Mouse (Mus musculus): ENCODE measurements around the gene Ltbp4. TPM values are rescaled to one million over a fixed set of nuclear protein-coding genes. Genes with fewer than 3 reads are reported as not detected.
A peak's percentile ranks its signal among the peaks of the same experiment; 100 is the strongest.

The Ltbp4 gene
- polyA plus RNA-seq, 1 experiment, result 71.2 TPM

GRCm38 (mm10) chr7:27329981-27330380, 7.5 kb downstream of the Ltbp4 start:
- WGBS, result 33% methylated on average over 17 of the region's 17 CpGs
- DNase-seq (ENCODE audit: low read depth, low spot score), result no peak

- no peak for DNase-seq (ENCODE audit: low read depth, low spot score)
- WGBS, result 10% methylated on average over 45 of the region's 45 CpGs
Measured at GRCm38 (mm10) chr7:27329326-27329947, 8.1 kb downstream of the Ltbp4 start.

GRCm38 (mm10) chr7:27328648-27329047, 8.8 kb downstream of the Ltbp4 start:
- WGBS, result 19% methylated on average over 16 of the region's 16 CpGs
- no peak for DNase-seq (ENCODE audit: low read depth, low spot score)

- 88% methylated on average over 11 of the region's 11 CpGs for WGBS
- no peak for DNase-seq (ENCODE audit: low read depth, low spot score)
Measured at GRCm38 (mm10) chr7:27328161-27328560, 9.3 kb downstream of the Ltbp4 start.

GRCm38 (mm10) chr7:27327500-27327899, 10.0 kb downstream of the Ltbp4 start:
- 94% methylated on average over 8 of the region's 8 CpGs for WGBS
- DNase-seq (ENCODE audit: low read depth, low spot score), result no peak

- DNase-seq (ENCODE audit: low read depth, low spot score), result no peak
- 71% methylated on average over 34 of the region's 34 CpGs for WGBS
Measured at GRCm38 (mm10) chr7:27326101-27326880, 11.2 kb downstream of the Ltbp4 start.

GRCm38 (mm10) chr7:27325697-27326096, 11.8 kb downstream of the Ltbp4 start:
- 13% methylated on average over 24 of the region's 24 CpGs for WGBS
- DNase-seq (ENCODE audit: low read depth, low spot score), result peak; percentile 39

- DNase-seq (ENCODE audit: low read depth, low spot score), result no peak
- 57% methylated on average over 19 of the region's 20 CpGs for WGBS
Measured at GRCm38 (mm10) chr7:27324928-27325327, 12.6 kb downstream of the Ltbp4 start.

GRCm38 (mm10) chr7:27324161-27324560, 13.3 kb downstream of the Ltbp4 start:
- WGBS, result 92% methylated on average over 11 of the region's 11 CpGs
- DNase-seq (ENCODE audit: low read depth, low spot score), result no peak

- DNase-seq (ENCODE audit: low read depth, low spot score), result no peak
- 93% methylated on average over 5 of the region's 5 CpGs for WGBS
Measured at GRCm38 (mm10) chr7:27323001-27323400, 14.5 kb downstream of the Ltbp4 start.

- DNase-seq (ENCODE audit: low read depth, low spot score), result no peak
- WGBS, result 38% methylated on average over 13 of the region's 13 CpGs
Measured at GRCm38 (mm10) chr7:27322291-27322690, 15.2 kb downstream of the Ltbp4 start.

- WGBS, result 89% methylated on average over 22 of the region's 22 CpGs
- no peak for DNase-seq (ENCODE audit: low read depth, low spot score)
Measured at GRCm38 (mm10) chr7:27319411-27319810, 18.1 kb downstream of the Ltbp4 start.

GRCm38 (mm10) chr7:27315958-27316357, 21.5 kb downstream of the Ltbp4 start:
- DNase-seq (ENCODE audit: low read depth, low spot score), result no peak
- 46% methylated on average over 7 of the region's 7 CpGs for WGBS

- DNase-seq (ENCODE audit: low read depth, low spot score), result no peak
- 91% methylated on average over 3 of the region's 3 CpGs for WGBS
Measured at GRCm38 (mm10) chr7:27314393-27314792, 23.1 kb downstream of the Ltbp4 start.

- WGBS, result 73% methylated on average over 12 of the region's 12 CpGs
- no peak for DNase-seq (ENCODE audit: low read depth, low spot score)
Measured at GRCm38 (mm10) chr7:27311651-27312284, 25.7 kb downstream of the Ltbp4 start.

GRCm38 (mm10) chr7:27310996-27311535, 26.4 kb downstream of the Ltbp4 start:
- DNase-seq (ENCODE audit: low read depth, low spot score), result no peak
- 68% methylated on average over 8 of the region's 8 CpGs for WGBS

GRCm38 (mm10) chr7:27310306-27310705, 27.2 kb downstream of the Ltbp4 start:
- WGBS, result 19% methylated on average over 17 of the region's 17 CpGs

GRCm38 (mm10) chr7:27309832-27310231, 27.7 kb downstream of the Ltbp4 start:
- DNase-seq (ENCODE audit: low read depth, low spot score), result no peak
- WGBS, result 76% methylated on average over 3 of the region's 3 CpGs

More at GRCm38 (mm10) chr7:27310306-27310705, 27.2 kb downstream of the Ltbp4 start:
- DNase-seq (ENCODE audit: low read depth, low spot score), result no peak

- DNase-seq (ENCODE audit: low read depth, low spot score), result no peak
- WGBS, result 17% methylated on average over 28 of the region's 28 CpGs
Measured at GRCm38 (mm10) chr7:27308821-27309549, 28.5 kb downstream of the Ltbp4 start.

- 86% methylated on average over 9 of the region's 9 CpGs for WGBS
- DNase-seq (ENCODE audit: low read depth, low spot score), result no peak
Measured at GRCm38 (mm10) chr7:27307551-27307950, 29.9 kb downstream of the Ltbp4 start.

All from large intestine, adult 2 months (tissue).